Mouse (Mus musculus) erythroblast, embryonic 14.5 days (primary cell): ENCODE results near the gene Smarcb1. TPM values are rescaled to one million over a fixed set of nuclear protein-coding genes. Genes with fewer than 3 reads are reported as not detected.

Source experiments
- H3K27me3 ChIP-seq: 2 replicates; pipeline ENCODE4 v1.6.1; 2012; ENCODE audit warnings: inconsistent platforms; ENCODE audit not compliant: control insufficient read depth
- H3K36me3 ChIP-seq: 2 replicates; pipeline ENCODE4 v1.6.1; 2012; ENCODE audit warnings: mild to moderate bottlenecking, inconsistent platforms; ENCODE audit not compliant: control insufficient read depth
- H3K4me1 ChIP-seq: 2 replicates; pipeline ENCODE4 v1.6.1; 2012; ENCODE audit warnings: inconsistent platforms; ENCODE audit not compliant: control insufficient read depth
- H3K4me3 ChIP-seq: replicated peaks from 2 replicates; pipeline ENCODE3; 2012; ENCODE audit warnings: moderate library complexity, mild to moderate bottlenecking, inconsistent platforms
- H3K9me3 ChIP-seq: 2 replicates; pipeline ENCODE4 v1.6.1; 2012; ENCODE audit warnings: low read length, inconsistent platforms, mixed read lengths; ENCODE audit not compliant: control insufficient read depth
- GATA1 ChIP-seq: IDR thresholded peaks from 2 replicates; pipeline ENCODE4 v1.6.1; 2012; ENCODE audit warnings: low read length, inconsistent platforms, mixed read lengths
- TAL1 ChIP-seq: IDR thresholded peaks from 3 replicates; pipeline ENCODE4 v1.6.1; 2012; ENCODE audit warnings: low read length, inconsistent platforms, mixed read lengths
- polyA plus RNA-seq: library from polyadenylated mRNA; stranded (reverse); fragments of >175 nt; gene quantifications from 2 replicates; pipeline ENCODE4 v1.2.3, GENCODE M21; 2012

Gene Smarcb1
- polyA plus RNA-seq, 1 experiment: 31.8 TPM

DNA sequence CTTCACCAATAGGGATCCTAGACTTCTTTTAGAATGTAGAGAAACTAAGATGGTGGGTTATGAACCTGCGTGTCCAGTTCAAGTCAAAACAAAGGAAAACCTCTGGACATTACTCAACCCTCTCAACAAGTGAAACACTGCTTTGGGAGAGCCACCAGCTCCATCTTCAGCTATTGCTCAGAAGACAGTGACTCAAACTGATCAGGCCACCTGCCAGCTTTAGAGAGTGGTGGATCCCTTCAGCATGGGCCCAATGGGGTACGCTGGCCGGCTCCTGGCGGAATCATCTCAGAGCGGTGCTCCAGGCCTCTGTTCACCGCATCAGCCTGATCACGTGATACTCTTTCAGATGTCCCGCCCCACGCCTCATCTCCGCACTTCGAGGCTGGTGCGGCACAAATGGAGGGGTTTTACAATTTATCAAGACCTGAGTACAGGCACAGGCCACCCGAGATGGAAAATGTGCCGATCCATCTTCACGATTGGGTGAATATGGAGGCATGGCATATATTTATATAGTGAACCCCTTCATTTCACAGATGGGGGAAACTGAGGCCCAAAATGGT lies 65.9 kb downstream of the Smarcb1 start:
- TF ChIP-seq TAL1 (no peak), GATA1 (no peak)
- H3K4me1 ChIP-seq: peaks cover 38% of the 10 kb centered on the region
- peaks cover 16% of the 10 kb centered on the region for H3K27me3 ChIP-seq
- H3K4me3 ChIP-seq: no peak overlapping the region
- no peaks in the 10 kb centered on the region for H3K9me3 ChIP-seq
- peaks cover 12% of the 10 kb centered on the region for H3K36me3 ChIP-seq

DNA sequence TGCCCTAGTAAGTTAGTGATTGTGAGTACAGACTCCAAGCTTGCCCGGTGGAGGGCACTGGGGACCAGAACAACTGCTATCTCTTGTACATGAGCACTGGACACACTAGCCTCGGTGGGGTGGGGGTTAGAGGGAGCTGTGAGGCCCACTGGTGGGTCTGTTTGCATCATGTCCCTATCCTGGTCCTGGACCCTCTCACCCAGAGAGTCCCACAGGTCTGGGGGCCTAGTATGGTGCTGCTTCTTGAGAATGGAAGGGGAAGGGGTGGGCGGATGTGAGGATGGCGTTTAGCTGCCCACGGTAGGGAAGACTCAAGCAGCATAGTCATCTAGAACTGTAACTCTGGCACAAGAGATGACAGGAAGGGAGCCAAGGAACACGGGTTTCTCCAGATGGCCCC lies 66.6 kb downstream of the Smarcb1 start:
- peaks cover 31% of the 10 kb centered on the region for H3K4me1 ChIP-seq
- no peaks in the 10 kb centered on the region for H3K9me3 ChIP-seq

DNA sequence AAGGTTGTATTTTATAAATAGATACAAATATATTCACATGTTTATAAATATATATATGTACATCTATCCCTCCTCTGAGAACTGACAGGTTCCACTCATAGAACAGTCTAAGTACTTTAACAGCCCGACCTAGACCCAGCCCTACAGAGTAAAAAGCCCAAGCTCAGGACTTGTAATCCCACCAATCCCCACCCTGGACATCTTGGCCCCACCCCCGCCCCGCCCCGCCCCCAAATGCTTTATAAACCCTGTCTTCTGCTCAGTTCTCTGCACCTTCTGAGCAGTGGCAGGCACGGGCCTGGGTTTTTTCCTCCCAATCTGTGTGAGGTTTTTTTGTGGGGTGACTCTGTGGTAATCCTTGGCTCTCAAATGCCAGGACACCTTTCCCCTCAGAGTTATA lies 67.3 kb downstream of the Smarcb1 start:
- H3K4me3 ChIP-seq: no peak overlapping the region
- no peaks in the 10 kb centered on the region for H3K9me3 ChIP-seq
- H3K27me3 ChIP-seq: peaks cover 21% of the 10 kb centered on the region
- H3K36me3 ChIP-seq: peaks cover 10% of the 10 kb centered on the region
- H3K4me1 ChIP-seq: peaks cover 24% of the 10 kb centered on the region
- no peak for TF ChIP-seq GATA1
- no peak for TF ChIP-seq TAL1

More for the DNA sequence above, 66.6 kb downstream of the Smarcb1 start:
- no peak for TF ChIP-seq GATA1
- no peak for TF ChIP-seq TAL1
- H3K27me3 ChIP-seq: peaks cover 21% of the 10 kb centered on the region
- H3K4me3 ChIP-seq: no peak overlapping the region
- H3K36me3 ChIP-seq: peaks cover 10% of the 10 kb centered on the region

DNA sequence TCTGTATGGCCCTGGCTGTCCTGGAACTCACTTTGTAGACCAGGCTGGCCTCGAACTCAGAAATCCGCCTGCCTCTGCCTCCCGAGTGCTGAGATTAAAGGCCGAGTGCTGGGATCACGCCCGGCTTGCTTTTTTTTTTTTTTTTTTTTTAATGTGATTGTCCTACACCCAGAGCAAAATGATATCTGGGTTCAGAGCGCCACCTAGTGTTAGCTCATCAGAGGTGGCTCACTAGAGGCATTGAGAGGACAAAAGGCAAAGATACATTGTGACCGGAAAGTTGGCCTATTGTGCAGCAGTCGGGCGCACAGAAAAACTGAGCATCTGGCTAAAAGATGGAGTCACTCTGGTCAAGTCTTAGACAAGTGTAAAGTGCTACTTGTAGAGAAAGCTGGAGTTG lies 68.0 kb downstream of the Smarcb1 start:
- Histone ChIP-seq H3K4me3 (no peak overlapping the region), H3K27me3 (peaks cover 21% of the 10 kb centered on the region), H3K9me3 (no peaks in the 10 kb centered on the region), H3K4me1 (peaks cover 19% of the 10 kb centered on the region), H3K36me3 (peaks cover 10% of the 10 kb centered on the region)
- TF ChIP-seq TAL1 (no peak), GATA1 (no peak)

DNA sequence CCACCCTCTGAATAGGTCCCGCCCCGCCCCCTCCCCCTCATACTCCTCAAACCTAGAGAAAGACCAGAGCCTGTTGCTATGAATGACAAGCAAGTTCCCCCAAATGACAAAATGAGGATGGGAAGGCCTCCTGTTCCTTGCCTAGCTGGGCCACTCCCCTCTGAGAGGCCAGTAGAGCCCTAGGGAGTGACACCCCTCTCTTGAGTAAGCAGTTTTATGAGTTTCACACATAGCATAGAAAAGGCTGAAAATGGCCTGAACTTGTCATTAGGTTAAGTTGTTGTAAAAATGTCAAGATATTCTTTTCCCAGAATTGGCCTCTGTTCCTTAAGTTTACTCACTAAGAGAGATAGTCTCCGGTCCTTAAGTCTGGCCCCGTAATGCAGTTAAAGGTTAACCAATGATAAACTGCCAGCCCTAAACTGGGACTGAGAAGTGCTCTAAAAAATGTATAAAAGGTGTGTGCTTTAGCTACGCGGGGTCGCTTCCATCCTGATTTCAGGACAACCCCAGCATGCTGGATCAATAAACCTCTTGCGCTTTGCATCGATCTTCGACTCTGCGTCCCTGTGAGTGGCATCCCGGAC lies 68.8 kb downstream of the Smarcb1 start:
- Histone ChIP-seq H3K4me1 (peaks cover 13% of the 10 kb centered on the region), H3K4me3 (no peak overlapping the region), H3K9me3 (no peaks in the 10 kb centered on the region), H3K27me3 (peaks cover 21% of the 10 kb centered on the region), H3K36me3 (peaks cover 6% of the 10 kb centered on the region)
- TF ChIP-seq GATA1: no peak
- TF ChIP-seq TAL1: no peak

DNA sequence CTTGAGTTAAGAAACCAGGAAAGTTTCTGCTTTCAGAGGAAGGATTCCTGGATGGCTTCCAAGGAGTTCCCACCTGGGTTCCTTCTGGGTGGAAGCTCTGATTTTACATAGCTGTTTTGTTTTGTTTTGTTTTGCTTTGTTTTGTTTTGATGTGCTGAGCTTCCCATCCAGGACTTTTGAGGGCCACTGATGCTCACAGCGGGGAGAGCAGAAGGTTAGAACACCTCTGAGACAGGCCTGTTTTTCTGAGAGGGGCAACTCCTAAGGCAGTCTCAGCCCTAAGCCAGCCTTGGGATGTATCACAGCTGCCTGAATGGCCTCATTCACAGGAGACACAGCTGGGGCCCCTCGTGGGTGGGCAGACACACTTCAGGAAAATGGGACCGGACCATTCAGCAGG lies 69.7 kb downstream of the Smarcb1 start:
- TF ChIP-seq GATA1 (no peak), TAL1 (no peak)
- Histone ChIP-seq H3K9me3 (no peaks in the 10 kb centered on the region), H3K4me1 (peaks cover 16% of the 10 kb centered on the region), H3K27me3 (peaks cover 21% of the 10 kb centered on the region), H3K4me3 (no peak overlapping the region), H3K36me3 (no peaks in the 10 kb centered on the region)

DNA sequence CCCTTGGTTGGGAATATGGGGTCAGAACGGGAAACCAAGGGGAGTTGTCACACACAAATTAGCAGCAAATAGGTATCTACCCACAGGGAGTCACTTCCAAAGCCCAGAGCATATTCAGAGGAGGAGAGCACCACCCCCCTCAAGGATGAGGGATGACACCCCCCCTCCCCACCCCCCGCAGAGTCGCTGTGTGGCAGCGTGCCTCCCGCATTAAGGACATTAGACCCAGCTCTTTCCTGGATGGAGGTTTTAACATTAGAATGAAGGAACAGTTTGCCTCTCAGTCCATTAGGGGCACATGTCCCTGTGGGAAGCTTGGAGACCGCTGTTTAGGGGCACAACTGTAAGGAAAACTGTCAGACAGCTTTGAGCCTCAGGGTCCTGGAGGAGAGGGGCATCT lies 70.3 kb downstream of the Smarcb1 start:
- peaks cover 22% of the 10 kb centered on the region for H3K4me1 ChIP-seq
- TF ChIP-seq TAL1 (no peak), GATA1 (no peak)
- no peak overlapping the region for H3K4me3 ChIP-seq
- H3K9me3 ChIP-seq: no peaks in the 10 kb centered on the region
- no peaks in the 10 kb centered on the region for H3K36me3 ChIP-seq
- peaks cover 21% of the 10 kb centered on the region for H3K27me3 ChIP-seq

DNA sequence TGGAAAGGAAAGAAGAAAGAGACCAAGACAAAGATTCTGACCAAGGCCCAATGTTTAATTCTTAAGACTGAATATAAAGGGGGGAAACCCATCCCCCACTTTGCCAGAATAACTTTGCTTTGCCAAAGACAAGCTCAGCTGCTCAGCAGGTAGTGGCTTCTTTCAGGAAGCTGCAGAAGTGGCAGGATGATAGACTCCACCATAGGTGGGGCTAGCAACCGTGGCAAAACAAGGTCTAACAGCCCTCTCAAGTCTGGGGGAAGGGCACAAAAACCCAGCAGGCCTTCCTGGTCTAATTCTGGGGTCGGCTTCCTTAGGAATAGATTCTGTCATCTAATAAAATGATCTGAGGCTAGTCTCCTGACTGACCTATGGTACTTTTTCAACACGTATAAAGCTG lies 73.0 kb downstream of the Smarcb1 start:
- H3K9me3 ChIP-seq: no peaks in the 10 kb centered on the region

More for the DNA sequence above, 73.0 kb downstream of the Smarcb1 start:
- TF ChIP-seq TAL1 (no peak), GATA1 (no peak)
- Histone ChIP-seq H3K27me3 (peaks cover 22% of the 10 kb centered on the region), H3K4me1 (peaks cover 43% of the 10 kb centered on the region), H3K36me3 (no peaks in the 10 kb centered on the region), H3K4me3 (no peak overlapping the region)

Other genes starting within 250 kb of the Smarcb1 start
- gene Cabin1, start 157.3 kb downstream of the Smarcb1 start, polyA plus RNA-seq: 10.8 and 12.0 TPM in 2 replicates
- gene Ddt, start 148.2 kb downstream of the Smarcb1 start, polyA plus RNA-seq: 2.7 and 3.0 TPM in 2 replicates
- not detected in 2 replicates for gene Gm20441, start 140.7 kb downstream of the Smarcb1 start, polyA plus RNA-seq
- gene Gstt3, start 140.2 kb downstream of the Smarcb1 start, polyA plus RNA-seq: 0.12 TPM in 1 of 2 replicates, not detected in the other
- gene Gstt1, start 123.0 kb downstream of the Smarcb1 start, polyA plus RNA-seq: 0.14 and 0.22 TPM in 2 replicates
- gene Gstt4, start 99.1 kb downstream of the Smarcb1 start, polyA plus RNA-seq: not detected in 2 replicates
- 0.64 and 0.70 TPM in 2 replicates for gene Gstt2, start 84.2 kb downstream of the Smarcb1 start, polyA plus RNA-seq
- gene Mif, start 61.4 kb downstream of the Smarcb1 start, polyA plus RNA-seq: 42.3 and 44.8 TPM in 2 replicates
- gene Derl3, start 28.2 kb downstream of the Smarcb1 start, polyA plus RNA-seq: not detected in 2 replicates
- 110 and 127 TPM in 2 replicates for gene Chchd10, start 11.5 kb upstream of the Smarcb1 start, polyA plus RNA-seq
- 0.05 TPM in 1 of 2 replicates, not detected in the other for gene Mmp11, start 14.9 kb upstream of the Smarcb1 start, polyA plus RNA-seq
- gene Gm867, start 19.1 kb upstream of the Smarcb1 start, polyA plus RNA-seq: 5.9 and 7.9 TPM in 2 replicates
- not detected in 2 replicates for gene Vpreb3, start 21.4 kb upstream of the Smarcb1 start, polyA plus RNA-seq
- gene Gm5134, start 32.9 kb upstream of the Smarcb1 start, polyA plus RNA-seq: not detected in 2 replicates
- gene Zfp280b, start 111.0 kb upstream of the Smarcb1 start, polyA plus RNA-seq: 0.32 and 0.36 TPM in 2 replicates
- not detected in 2 replicates for gene Slc5a4b, start 189.3 kb upstream of the Smarcb1 start, polyA plus RNA-seq
- not detected in 2 replicates for gene Slc5a4a, start 225.8 kb upstream of the Smarcb1 start, polyA plus RNA-seq